Mouse (Mus musculus) layer of hippocampus, adult 18-20 months (tissue): Measurements from ENCODE around the gene AC141477.1. TPM values are rescaled to one million over a fixed set of nuclear protein-coding genes. Genes with fewer than 3 reads are reported as not detected.

Source experiments
- DNase-seq, 2 experiments: peaks; one replicate each; pipeline ENCODE4 v3.0.0; 2022; ENCODE audit warnings: low spot score in 2 of 2
- long read RNA-seq: library from polyadenylated mRNA; stranded (forward); transcript quantifications from one replicate; pipeline ENCODE4 v2.0.0, GENCODE M21; 2021
- total RNA-seq, 2 experiments: library from RNA; stranded (reverse); gene quantifications; 2 replicates each; pipeline ENCODE4 v1.2.3; 2021

AC141477.1 gene
- total RNA-seq = not detected
- long read RNA-seq = 0 reads

DNA sequence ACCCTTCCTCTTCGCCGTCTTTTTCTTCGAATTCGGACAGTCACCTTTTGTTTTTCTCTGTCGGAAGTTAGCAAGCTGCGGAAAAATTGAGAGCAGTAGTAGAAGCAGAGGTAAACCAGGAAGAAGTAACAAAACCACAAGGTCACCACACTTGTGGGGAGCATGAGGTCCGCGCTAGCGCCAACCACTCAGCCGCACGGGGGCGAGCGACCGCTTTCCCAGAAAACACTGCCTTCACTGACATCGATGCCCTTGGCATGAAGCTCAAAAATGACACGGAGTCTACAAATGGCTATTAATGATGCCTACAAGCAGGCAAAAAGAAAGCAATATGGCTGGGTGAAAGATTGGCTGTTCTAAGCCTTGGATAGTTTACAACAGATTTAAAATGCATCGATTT lies at the start of gene AC141477.1:
Gene AC141477.1 (minus strand): TSS at position 164 of the 400 bp plus-strand sequence.
- no peak for DNase-seq

DNA sequence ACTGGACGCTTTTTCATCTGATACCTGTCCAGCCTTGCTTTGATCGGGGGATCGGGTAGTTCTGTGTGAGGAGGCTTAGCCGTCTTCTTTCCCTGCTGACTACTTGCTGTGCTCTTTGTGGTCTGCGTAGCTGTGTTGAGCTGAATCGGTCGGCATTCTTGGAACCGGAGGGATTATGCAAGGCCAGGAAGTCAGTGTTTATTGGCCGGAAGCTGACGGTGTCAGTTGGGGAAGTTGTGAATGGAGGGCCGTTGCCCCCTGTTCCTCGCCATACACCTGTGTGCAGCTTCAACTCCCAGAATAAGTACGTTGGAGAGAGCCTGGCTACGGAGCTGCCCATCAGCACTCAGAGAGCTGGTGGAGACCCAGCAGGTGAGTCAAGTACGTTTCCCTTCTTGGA lies 49.0 kb upstream of the AC141477.1 start:
- no peak for DNase-seq

DNA sequence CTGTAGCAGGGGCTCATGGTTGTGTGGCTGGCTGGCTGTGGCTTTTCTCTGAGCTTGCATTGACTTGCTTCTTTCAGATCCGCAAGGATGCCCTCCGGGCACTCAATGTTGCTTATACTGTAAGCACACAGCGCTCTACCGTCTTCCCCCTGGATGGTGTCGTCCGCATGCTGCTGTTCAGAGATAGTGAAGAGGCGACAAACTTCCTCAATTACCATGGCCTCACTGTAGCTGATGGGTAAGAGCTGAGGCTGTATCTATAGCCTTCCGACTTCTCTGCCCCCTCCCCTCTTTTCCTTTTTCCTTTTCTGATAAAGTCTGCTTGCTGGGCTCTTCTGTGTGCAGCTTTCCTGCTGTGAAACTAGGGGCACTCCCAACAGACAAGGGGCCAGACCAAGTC lies 48.0 kb upstream of the AC141477.1 start:
- DNase-seq = no peak

DNA sequence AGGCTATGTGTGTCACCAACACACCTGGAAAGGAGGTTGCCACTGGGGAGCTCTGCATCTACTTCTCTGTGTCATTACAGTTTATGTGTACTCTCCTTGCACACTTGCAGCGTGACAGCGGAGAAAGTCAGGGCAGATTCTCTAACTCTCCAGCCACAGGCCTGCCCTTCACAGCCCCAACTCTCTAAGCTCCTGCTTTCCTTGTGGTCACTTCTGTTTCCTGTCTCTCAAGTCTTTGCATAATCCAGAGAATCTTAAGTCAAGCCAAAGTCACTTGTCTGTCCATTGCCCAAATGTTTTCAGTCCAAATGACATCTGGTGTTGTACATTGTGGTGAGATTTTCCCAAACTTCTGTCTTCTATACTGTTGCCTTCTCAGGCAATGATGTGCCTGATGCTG lies 46.1 kb upstream of the AC141477.1 start:
- DNase-seq = no peak

DNA sequence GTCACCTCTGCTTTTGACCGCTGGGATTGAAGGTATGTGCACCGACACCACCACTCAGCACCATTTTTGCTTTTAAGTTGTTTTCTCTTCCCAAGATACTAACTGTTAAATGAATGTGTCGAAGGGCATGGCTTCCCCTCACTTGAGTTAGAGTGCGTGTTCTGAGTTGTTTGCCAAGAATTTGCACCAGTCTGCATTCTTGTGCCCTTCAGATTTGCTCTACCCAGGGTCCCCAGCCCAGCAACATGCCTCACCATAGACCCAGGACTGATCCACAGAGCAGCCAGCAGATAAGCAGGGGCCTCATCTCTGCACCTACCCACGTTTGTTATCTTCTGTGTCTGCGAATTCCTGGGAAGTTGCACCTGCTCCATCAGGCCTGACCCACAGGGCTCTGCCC lies 41.2 kb upstream of the AC141477.1 start:
- DNase-seq = no peak

DNA sequence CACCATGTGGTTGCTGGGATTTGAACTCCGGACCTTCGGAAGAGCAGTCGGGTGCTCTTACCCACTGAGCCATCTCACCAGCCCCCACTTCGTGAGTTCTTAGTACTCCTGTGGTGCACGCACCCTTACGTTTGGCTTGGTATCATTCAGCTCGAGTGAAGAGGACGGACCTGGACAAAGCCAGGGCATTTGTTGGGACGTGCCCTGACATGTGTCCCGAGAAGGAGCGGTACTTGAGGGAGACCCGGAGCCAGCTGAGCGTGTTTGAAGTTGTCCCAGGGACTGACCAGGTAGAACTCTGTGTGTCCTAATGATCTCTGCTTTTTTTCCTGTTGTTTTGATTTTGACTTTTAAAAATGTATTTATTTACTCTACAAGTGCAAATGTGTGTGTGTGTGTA lies 40.6 kb upstream of the AC141477.1 start:
- no peak for DNase-seq

DNA sequence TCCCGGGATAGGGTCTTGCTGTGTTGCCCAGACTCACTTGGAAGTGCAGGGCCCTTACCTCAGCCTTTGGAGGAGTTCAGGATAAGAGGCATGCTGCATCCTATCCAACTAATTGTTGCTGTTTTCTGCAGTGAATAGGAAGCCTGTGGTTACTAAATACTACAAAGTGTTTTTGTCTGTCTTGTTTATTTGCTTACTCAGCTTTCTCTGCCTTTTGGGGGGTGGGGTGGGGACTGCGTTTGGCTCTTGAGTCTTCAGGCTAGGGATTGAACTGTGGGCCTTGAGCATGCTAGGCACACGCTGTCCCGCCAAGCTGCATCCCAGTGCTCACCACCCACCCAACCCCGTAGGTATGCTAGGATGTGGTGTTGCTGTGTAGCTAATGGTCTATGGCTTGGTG lies 33.5 kb upstream of the AC141477.1 start:
- no peak for DNase-seq

DNA sequence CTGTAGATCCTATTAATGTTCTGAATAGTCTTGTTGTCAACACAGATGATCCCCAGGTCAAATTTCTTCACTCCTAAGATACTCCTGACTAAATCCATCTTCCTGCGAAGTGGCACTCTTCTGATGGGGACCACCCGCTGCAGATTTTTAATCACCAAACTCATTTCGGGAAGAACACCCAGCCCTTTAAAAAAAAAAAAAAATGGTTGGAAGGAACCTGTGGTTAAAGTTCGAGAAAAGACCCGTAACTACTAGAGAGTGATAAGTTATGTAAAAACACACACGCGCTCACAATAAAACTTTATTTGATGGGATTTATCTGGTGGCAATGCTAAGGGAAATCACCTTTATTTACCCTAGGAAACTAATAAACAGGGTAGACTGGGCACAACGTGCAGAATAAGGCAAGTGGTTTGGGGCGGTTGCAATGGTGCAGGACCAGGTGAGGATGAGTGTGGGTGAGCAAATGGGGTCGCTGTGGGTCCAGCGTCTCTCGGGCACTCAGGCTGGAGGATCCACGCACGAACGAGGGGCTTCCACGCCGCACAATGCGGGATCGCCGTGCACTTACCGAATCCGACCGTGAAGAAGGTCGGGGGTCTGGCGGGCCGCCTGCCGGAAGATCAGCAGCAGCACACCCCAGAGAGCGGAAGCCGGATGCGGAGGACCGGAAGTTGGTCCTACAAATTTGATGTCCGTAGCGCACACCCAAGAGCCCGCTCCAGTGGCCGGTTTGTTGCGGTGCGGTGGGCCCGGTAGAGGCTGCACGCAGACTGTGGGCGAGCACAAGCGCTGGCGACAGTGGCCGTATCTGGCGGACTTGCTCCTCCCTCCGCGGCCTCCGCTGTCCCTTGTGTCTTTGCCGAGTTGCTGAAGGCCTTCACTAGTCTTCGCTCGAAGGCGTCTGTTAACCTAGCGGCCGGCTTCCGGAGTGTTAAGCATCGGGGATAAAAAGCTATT lies 28.2 kb upstream of the AC141477.1 start, which contains the start of the genes Mcm3ap and Ybey:
Gene Mcm3ap (plus strand): TSS at position 725 of the 960 bp plus-strand sequence.
Gene Ybey (minus strand): TSS at position 912 of the 960 bp plus-strand sequence.
- peak; percentile 85 to 92 for DNase-seq

DNA sequence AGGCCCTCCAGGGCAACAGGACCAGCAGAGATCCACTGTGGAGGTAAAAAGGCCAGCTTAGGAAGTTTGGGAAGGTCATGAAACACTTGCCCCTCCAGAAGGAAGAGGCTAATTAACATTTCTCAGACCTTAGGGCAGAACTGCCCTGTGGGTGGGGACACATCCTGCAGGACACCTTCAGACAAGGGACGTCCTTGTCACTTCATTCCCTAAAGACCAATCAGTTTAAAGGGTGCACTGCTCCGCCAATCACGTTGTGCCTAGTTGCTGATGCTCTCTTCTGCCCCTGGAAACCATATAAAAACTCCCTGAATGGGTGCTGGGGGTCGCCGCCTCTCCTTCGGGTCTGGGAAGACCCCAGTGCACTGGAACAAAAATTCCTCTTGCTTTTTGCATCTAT lies 22.5 kb upstream of the AC141477.1 start:
- no peak for DNase-seq

DNA sequence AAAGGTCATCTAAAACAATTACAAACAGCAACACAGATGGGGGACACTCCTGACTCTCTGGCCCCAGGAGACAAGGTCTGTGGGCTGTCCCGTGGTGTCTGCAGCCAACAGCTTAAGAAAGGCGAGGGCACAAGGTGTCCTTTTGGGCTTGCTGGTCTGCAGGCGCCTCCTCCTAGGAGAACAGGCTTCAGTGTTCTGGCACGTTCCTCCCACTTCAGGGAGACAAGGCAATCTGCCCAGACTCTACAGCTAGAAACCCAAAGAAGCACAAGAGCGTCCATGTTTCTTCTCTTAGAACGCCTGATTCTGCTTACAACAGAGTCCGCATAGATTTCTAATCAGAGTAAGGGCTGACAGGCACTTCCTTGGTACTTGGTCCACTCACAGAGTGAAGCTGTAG lies 22.1 kb upstream of the AC141477.1 start:
- peak in 1 of 2 experiments; percentile 23 for DNase-seq

DNA sequence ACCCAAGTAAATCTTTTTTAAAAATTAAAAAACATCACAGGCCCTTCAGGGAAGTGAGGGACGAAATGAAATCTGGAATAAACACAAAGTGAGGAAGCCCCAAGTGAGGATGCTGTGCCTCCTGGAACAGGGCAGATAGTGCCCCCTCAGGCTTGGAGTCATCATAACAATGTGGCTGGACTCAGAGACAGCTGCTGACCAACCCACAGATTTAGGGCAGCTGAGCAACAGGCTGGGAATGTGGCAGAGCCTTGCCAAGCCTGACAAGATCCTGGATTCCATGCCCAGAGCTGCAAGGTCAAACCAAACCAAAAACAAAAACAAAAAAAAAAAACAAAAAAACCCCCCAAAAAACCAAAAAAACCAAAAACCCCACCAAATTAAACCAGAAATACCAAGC lies 21.0 kb upstream of the AC141477.1 start:
- DNase-seq = no peak

DNA sequence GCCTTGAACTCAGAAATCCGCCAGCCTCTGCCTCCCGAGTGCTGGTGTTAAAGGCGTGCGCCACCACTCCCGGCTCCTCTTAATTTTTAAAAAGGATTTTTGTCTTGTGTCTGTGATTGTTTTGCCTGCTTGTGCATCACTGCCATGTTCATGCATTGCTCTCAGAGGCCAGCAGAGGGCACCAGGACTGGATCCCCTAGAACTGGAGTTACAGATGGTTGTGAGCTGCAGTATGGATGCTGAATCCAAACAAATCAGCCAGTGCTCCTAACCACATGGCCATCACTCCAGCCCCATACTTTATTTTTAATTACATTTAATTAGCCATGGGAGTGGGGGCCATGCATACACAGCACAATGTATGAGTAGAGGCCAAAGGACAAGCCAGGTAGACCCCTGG lies 15.0 kb upstream of the AC141477.1 start:
- DNase-seq = peak in 1 of 2 experiments; percentile 69

DNA sequence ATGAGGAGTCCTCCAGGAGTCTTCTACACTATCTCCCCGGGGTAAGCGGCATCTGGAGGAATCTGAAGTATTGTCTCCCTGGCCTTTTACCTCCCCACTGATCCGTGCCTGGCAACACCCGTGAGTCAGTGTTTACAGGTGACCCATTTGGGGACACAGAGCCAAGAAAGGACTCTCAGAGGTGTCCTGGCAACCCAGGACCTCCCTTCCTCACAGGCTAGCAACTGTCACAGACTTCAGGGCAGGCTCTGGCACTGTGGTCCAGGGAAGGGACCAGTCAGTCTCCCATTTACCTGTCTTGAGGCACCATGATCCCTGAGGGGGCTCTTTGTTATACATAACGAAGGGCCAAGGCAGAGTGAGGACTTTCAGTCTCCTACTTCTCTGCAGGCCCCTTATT lies 8.6 kb upstream of the AC141477.1 start, which contains the start of gene 2610028H24Rik:
Gene 2610028H24Rik (plus strand): TSS at position 231 of the 400 bp plus-strand sequence.
- DNase-seq = no peak

DNA sequence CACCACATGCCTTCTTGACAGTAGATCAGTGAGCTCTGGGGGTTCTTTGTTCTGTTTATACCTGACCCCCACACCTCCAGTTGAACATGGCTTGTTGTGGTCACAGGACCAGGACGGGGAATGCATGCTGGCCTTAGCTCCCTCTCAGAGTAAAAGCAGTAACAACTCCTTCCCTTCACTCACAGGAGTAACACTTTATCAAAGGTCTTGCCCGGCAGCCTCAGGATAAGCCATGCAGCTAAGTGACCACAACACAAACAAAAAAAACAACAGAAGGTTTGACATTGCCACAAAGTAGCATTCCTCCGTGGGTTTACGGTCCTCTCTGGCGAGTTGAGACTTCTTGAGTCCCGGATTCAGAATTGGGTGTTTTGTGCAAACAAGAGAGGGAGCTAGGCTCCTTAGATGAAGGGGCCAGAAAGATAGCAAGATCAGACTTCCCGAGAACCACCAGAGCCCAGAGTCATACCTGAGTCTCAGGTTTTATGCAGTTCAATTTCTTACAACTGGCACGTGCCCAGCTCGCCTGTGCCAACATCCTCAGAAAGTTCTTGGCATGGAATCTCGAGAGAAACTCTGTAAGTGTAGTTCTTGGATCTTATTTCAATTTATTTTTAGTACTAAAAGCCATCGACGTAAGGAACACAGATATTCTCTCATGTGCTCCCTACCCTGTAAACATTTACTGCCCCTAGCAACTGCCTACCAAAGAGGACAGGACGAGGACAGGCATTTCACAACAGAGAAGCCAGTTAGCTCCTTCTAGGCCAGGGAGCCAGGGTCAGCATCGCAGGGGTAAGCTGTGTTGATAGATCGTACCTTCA lies 7.4 kb upstream of the AC141477.1 start:
- no peak for DNase-seq

DNA sequence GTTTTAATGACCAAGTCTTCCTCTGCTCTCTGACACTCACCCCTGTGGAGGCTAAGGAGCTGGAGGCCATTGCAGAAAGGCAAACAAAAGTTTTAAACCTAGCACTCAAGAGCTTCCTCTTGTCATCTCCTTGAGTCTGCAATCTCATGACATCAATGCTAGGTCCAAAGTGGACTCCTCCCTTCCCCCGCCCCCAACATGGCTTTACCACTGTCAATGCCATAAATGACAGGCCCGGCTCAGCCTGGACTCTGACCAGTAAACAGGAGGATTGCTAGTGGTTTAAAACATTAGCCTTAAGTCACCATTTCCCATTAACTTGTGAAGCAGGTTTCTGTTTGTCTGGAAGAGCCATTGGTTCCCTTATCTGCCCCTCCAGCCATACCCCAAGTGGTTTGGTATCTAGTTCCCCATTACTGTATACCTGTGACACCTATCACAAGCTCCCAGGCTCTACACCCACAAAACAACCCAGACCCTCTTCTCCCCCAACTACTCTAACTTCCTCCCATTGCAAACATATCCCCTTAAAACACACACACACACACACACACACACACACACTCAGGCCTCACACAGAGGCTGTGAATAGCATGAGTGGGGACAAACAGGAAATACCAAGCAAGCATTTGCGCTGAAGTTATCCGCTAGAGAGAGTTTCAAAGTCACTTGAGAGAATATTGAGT lies 5.9 kb upstream of the AC141477.1 start:
- no peak for DNase-seq

DNA sequence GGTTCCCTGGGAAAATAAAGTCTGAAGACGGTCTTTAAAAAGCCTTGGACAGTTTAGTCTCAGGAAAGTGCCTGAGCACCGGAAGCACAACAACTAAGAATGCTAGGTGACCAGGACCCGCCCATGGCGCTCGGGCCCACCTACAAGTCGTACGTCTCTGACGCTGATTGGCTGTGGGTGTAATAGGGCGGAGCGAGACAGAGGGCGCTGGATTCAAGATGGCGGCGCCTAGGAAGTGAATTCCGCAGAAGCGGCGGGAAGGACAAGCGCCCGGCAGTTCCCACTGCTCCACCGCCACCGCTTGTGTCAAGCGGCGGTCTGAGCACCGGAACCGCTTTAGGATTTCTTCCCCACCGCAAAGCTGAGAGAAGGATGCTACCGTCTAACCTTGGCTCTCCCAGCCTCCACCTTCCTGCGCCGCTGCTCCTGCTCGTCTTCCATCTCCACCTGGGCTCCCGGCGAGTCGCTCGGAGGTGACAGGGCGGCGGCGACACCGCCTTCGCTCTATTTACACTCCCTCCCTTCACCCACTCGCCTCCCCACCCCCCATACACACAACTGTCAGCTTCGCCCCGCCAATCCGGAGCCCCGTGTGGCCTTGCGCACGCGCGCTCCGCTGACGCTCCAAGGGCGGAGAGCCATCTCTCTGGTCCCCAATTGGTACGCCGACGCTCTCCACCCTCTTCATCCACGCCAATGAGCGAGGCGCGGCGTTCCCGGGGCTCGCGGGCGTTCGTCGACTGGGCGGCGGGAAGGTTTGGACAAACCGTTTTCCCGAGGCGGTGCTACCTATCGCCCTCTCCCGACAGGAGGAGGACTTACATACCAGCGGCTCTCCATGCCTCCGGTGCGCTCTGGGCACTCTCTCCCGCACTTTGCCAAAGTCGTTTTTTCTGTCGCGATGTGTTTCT lies 2.2 kb upstream of the AC141477.1 start, which contains the start of gene Pcnt:
Gene Pcnt (minus strand): TSS at position 609 of the 911 bp plus-strand sequence.
- DNase-seq = peak; percentile 97

DNA sequence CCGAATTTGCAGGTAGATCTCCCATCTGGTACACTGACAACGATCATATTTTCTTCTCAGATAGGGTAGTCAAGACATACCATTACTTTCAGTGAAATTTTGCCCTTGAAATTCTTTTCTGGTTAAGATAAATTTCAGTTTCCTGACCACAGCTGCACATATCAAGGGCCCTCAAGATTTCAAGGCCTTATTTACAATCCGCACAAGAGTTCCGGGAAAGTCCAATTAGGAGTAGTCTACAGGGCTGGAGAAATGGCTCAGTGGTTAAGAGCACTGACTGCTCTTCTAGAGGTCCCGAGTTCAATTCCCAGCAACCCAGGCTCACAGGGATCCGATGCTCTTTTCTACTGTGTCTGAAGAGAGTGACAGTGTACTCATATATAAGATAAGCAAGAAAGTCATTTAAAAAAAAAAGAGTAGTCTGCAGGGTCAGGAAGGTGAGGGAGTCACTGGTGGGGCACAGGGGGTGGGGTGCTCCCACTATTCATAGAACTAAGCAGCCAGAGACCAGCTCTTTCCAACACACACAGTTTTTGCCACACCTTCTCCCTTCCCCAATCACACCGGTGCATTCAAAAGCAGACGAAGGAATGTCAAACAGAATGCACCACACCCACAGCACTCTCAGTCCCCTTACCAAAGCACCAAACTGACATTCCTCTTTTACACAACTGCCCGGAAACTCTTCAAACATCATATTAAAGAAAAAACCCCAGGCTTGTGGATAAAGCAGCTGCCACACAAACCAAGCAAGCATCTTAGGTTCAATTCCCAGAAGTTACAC lies 945 bp downstream of the AC141477.1 start:
- no peak for DNase-seq

DNA sequence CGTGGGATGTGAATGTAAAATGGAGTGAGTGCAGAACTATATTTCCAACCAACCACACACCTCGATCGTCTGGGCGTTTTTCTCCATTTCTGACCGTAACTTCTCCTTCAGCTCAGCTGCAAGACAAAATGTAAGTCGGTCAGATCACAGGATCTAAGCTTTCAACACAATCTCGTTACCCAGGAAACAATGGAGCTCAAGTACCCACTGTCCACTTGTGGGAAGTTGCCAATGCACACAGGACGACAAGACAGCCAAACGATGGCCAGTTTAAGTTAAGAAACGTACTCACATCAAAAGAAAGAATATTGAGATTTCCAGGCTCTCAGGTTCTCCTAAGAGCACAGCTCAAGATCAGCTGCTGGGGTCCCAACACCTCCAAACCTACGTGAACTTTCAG lies 6.3 kb downstream of the AC141477.1 start:
- no peak for DNase-seq

DNA sequence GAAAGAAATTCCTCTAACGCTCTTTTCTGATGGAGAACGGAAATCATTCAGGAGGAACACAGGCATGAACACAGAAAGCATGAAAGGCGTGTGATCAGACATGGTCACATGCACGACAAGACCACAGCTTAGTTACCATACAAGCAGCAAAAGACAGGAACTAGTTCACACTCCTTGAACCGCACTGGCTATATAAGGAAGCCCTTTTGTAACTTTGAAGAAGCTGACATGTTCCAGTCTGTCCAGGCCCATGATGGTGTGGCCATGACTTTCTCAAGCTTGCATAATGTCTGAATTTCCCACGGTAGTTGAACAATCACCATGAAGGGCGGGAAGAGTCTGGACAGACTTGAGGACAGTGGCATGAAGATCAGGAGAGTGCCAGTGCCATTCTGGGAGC lies 14.6 kb downstream of the AC141477.1 start:
- no peak for DNase-seq
